Mouse (Mus musculus): Measurements from ENCODE around the gene Nxn. TPM values are rescaled to one million over a fixed set of nuclear protein-coding genes. Genes with fewer than 3 reads are reported as not detected.
A peak's percentile ranks its signal among the peaks of the same experiment; 100 is the strongest.

The Nxn gene
- total and polyA plus RNA-seq, 3 experiments: 10.0 to 19.1 (median 14.6) TPM

DNA sequence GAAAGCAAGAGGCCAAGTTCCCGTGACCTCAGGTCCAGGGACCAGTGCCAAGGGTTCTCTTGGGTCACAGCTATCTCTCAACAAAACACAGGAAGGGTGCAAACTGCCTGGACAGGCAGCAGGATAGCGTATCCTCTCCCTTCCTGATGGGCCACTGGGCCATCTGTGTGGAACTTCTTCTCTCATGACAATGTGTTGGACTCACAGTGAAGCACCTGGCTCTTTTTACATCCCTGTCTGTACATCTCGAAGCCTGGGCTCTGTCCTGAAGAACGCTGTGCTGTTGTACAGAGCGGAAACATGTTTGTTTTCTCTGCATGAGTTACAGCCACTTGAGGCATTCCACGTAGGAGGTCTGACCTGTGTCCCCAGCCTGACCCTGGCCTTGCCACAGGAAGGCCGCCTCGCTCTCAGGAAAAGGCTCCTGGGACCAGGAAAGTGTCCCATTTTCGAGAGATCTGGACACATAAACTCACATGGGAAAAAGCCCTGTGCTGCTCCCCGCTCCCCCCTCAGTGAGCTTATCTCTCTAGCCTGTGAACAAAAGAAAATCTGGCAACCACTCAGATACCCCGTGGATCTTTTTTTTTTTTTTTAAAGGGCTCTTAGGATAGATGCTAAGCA, 18.9 kb downstream of the Nxn start:
- Histone ChIP-seq H3K27ac (peak overlapping the region; percentile 74), H3K4me1 (ENCODE audit: control insufficient read depth, insufficient read depth, low read length) (peaks cover 16% of the 10 kb centered on the region), H3K4me3 (no peak overlapping the region), H3K79me2 (replicated peaks; ENCODE audit: control insufficient read depth, insufficient read depth, low read length) (0 out of 2 replicates have a peak, but pooled peaks cover 1% of the 10 kb centered on the region), H3K36me3 (ENCODE audit: control insufficient read depth, insufficient read depth, low read length) (peaks cover 2% of the 10 kb centered on the region; the same call in 1 of the 2 replicates), H3K9ac (ENCODE audit: low read depth, low read length) (no peak overlapping the region), H3K27me3 (ENCODE audit: control insufficient read depth, insufficient read depth, low read length) (no peaks in the 10 kb centered on the region)
- 30% methylated on average over 11 of the region's 11 CpGs for WGBS
- intact Hi-C loops (cut with DNase I): loop anchor here (2.0 to 5.0 kb wide), 4 partner anchors 19 to 65 kb away; partner anchors contain the start of gene Nxn
- peak; percentile 71 to 84 for DNase-seq
- peak; percentile 95 for TF ChIP-seq EP300 (IDR thresholded peaks at IDR 0.05; ENCODE audit: insufficient read depth, low read depth, low read length)
- no peak for TF ChIP-seq CTCF (IDR thresholded peaks at IDR 0.05)

DNA sequence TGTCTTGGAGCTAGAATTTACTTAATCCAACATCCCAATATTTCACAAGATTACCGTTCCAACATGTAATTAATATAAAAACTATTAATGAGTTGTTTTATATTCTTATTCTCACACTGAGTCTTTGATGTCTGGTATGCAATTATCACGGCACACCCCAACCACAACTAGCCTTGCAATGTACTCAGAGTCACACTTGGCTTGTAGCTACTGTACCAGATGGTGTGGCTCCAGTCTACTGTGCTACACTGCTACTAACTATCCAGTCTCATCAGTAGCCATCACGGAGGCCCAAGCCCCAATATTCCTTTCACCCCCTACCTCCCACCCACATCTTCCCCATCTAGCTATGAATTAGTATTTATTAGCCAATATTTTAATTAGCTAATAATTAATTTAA, 22.5 kb downstream of the Nxn start:
- no peak for DNase-seq
- H3K27me3 ChIP-seq (ENCODE audit: control insufficient read depth, insufficient read depth, low read length): no peaks in the 10 kb centered on the region
- no peak for TF ChIP-seq POLR2A (IDR thresholded peaks at IDR 0.05; ENCODE audit: insufficient read depth, low read depth, low read length)
- no peak for TF ChIP-seq CTCF (IDR thresholded peaks at IDR 0.05)
- TF ChIP-seq EP300 (IDR thresholded peaks at IDR 0.05; ENCODE audit: insufficient read depth, low read depth, low read length): no peak
- 93% methylated on average over 3 of the region's 3 CpGs for WGBS
- no peak overlapping the region for H3K4me3 ChIP-seq
- no peak overlapping the region for H3K9ac ChIP-seq (ENCODE audit: low read depth, low read length)
- H3K79me2 ChIP-seq (replicated peaks; ENCODE audit: control insufficient read depth, insufficient read depth, low read length): 0 out of 2 replicates have a peak, but pooled peaks cover 1% of the 10 kb centered on the region
- H3K4me1 ChIP-seq (ENCODE audit: control insufficient read depth, insufficient read depth, low read length): peaks cover 27% of the 10 kb centered on the region
- H3K36me3 ChIP-seq (ENCODE audit: control insufficient read depth, insufficient read depth, low read length): peaks cover 2% of the 10 kb centered on the region; the same call in 1 of the 2 replicates
- no peak overlapping the region for H3K27ac ChIP-seq
- intact Hi-C loops (cut with DNase I): loop anchor here (5.0 kb wide), 1 partner anchor 34 kb away; no protein-coding TSS in a partner anchor

DNA sequence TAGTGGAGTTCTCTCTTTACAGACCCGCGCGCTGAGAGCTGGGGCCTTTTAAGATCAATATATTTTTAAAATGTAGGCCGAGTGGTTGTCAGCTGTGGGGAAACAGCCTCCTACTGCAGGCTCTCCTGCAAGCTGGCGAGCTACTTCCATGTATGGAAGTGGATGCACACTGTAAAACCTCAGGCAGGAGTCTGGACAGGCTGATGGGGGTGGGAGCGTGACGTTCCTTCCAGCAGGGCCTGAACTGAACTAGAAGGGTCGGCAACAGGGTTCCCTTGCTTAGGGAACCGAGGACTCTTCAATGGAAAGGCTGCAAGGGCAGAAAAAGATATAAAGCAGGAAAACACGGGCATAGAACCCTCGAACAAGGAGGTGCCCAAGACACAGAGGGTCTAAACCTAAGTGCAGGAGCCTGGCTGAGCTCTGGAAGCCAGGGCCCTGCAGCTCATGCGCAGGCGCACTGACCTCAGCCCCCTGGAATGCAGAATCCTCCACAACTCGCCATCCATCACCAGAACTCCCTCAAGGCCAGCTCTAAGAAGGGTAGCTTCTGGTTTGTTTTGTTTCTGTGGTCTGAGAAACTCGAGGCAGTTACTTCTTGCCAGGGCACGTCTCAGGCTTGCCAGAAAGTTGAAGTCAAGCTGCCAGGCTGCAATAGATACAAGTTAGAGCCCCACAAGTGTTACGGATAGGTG, 24.3 kb downstream of the Nxn start:
- peak; percentile 71 to 78 for DNase-seq
- Histone ChIP-seq H3K4me3 (no peak overlapping the region), H3K36me3 (ENCODE audit: control insufficient read depth, insufficient read depth, low read length) (peaks cover 2% of the 10 kb centered on the region; the same call in 1 of the 2 replicates), H3K79me2 (replicated peaks; ENCODE audit: control insufficient read depth, insufficient read depth, low read length) (0 out of 2 replicates have a peak, but pooled peaks cover 1% of the 10 kb centered on the region), H3K27ac (peak overlapping the region; percentile 43), H3K27me3 (ENCODE audit: control insufficient read depth, insufficient read depth, low read length) (no peaks in the 10 kb centered on the region), H3K9ac (ENCODE audit: low read depth, low read length) (0 out of 2 replicates have a peak overlapping the region, but pooled peaks have one; percentile 16), H3K4me1 (ENCODE audit: control insufficient read depth, insufficient read depth, low read length) (peaks cover 19% of the 10 kb centered on the region)
- intact Hi-C loops (cut with DNase I): loop anchor here (5.0 kb wide), 1 partner anchor 32 kb away; no protein-coding TSS in a partner anchor
- TF ChIP-seq POLR2A (IDR thresholded peaks at IDR 0.05; ENCODE audit: insufficient read depth, low read depth, low read length): 0 out of 2 replicates have a peak, but pooled peaks have one; percentile 21
- TF ChIP-seq EP300 (IDR thresholded peaks at IDR 0.05; ENCODE audit: insufficient read depth, low read depth, low read length): no peak
- WGBS: 40% methylated on average over 17 of the region's 17 CpGs

DNA sequence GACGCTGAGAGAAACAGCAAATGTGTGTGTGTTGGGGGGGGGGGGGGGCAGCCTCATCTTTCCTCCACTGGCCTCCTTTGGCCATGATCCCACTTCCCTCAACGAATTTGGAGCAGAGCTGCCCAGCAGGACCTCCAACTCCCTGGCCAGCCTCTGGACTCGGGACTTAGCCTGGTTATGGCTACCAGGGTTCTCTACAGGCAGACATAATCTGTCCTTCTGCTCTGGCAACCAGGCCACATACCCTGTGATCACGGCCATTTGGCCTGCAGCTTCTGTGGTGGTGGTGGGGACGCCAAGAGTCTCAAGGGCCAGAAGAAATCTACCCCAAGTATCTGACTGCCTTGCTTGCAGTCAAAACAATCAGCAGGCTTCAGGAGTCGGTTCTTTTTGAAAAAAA, 26.4 kb downstream of the Nxn start:
- H3K9ac ChIP-seq (ENCODE audit: low read depth, low read length): peak overlapping the region; percentile 27; the same call in 1 of the 2 replicates
- H3K27me3 ChIP-seq (ENCODE audit: control insufficient read depth, insufficient read depth, low read length): no peaks in the 10 kb centered on the region
- no peak overlapping the region for H3K4me3 ChIP-seq
- H3K36me3 ChIP-seq (ENCODE audit: control insufficient read depth, insufficient read depth, low read length): no peaks in the 10 kb centered on the region
- H3K4me1 ChIP-seq (ENCODE audit: control insufficient read depth, insufficient read depth, low read length): peaks cover 20% of the 10 kb centered on the region
- peak in 1 of 2 experiments; percentile 41 for DNase-seq
- H3K27ac ChIP-seq: peak overlapping the region; percentile 19
- TF ChIP-seq EP300 (IDR thresholded peaks at IDR 0.05; ENCODE audit: insufficient read depth, low read depth, low read length) (no peak), CTCF (IDR thresholded peaks at IDR 0.05) (no peak), POLR2A (IDR thresholded peaks at IDR 0.05; ENCODE audit: insufficient read depth, low read depth, low read length) (no peak)
- 0 out of 2 replicates have a peak, but pooled peaks cover 1% of the 10 kb centered on the region for H3K79me2 ChIP-seq (replicated peaks; ENCODE audit: control insufficient read depth, insufficient read depth, low read length)
- 47% methylated on average over 6 of the region's 6 CpGs for WGBS
- intact Hi-C loops (cut with DNase I): no loop called here

DNA sequence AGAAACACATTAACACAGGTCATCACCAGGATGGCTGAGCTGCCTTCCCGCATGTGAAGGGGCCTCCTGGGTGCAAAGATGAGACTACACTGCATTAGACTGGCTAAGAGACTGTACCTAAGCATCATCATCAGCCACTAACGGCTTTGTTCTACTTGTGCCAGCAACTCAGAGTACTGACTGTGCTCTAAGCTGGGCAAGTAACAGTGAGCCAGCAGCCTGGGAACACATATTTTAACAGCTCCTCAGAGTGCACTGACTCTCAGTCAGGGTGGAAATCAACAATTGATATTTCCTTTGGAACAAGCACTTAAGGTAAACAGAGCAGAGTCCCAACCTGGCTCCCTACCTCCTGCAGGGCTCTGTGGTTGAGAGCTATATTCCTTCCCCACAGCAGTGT, 26.8 kb downstream of the Nxn start:
- intact Hi-C loops (cut with DNase I): no loop called here
- peak overlapping the region; percentile 44 for H3K27ac ChIP-seq
- 47% methylated on average over 2 of the region's 2 CpGs for WGBS
- H3K4me3 ChIP-seq: no peak overlapping the region
- TF ChIP-seq CTCF (IDR thresholded peaks at IDR 0.05) (no peak), EP300 (IDR thresholded peaks at IDR 0.05; ENCODE audit: insufficient read depth, low read depth, low read length) (0 out of 2 replicates have a peak, but pooled peaks have one; percentile 10)
- peaks cover 20% of the 10 kb centered on the region for H3K4me1 ChIP-seq (ENCODE audit: control insufficient read depth, insufficient read depth, low read length)
- no peak for DNase-seq
- no peak overlapping the region; the same call in 1 of the 2 replicates for H3K9ac ChIP-seq (ENCODE audit: low read depth, low read length)
- H3K79me2 ChIP-seq (replicated peaks; ENCODE audit: control insufficient read depth, insufficient read depth, low read length): 0 out of 2 replicates have a peak, but pooled peaks cover 1% of the 10 kb centered on the region
- H3K36me3 ChIP-seq (ENCODE audit: control insufficient read depth, insufficient read depth, low read length): no peaks in the 10 kb centered on the region
- H3K27me3 ChIP-seq (ENCODE audit: control insufficient read depth, insufficient read depth, low read length): no peaks in the 10 kb centered on the region

DNA sequence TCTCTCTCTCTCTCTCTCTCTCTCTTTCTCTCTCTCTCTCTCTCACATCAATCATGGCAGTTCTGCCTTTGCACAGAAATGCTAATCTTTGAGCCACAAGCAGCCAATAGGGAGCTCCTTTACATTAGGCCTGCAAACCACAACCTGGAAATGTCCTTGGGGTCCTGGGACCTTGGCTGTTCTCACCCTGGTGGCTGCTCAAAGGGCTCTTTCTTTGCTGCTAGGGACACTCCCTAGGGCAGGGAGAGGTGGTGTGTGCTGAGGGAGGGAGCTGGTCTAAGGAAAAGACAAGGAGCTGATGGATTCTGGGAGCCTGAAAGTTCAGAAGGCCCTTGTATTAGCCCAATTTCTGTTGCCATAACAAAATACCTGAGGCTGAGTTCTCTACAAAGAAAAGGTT, 28.4 kb downstream of the Nxn start:
- no peaks in the 10 kb centered on the region for H3K27me3 ChIP-seq (ENCODE audit: control insufficient read depth, insufficient read depth, low read length)
- no peak overlapping the region for H3K27ac ChIP-seq
- intact Hi-C loops (cut with DNase I): no loop called here
- DNase-seq: no peak
- no peaks in the 10 kb centered on the region for H3K36me3 ChIP-seq (ENCODE audit: control insufficient read depth, insufficient read depth, low read length)
- H3K4me3 ChIP-seq: no peak overlapping the region
- H3K4me1 ChIP-seq (ENCODE audit: control insufficient read depth, insufficient read depth, low read length): peaks cover 18% of the 10 kb centered on the region
- TF ChIP-seq CTCF (IDR thresholded peaks at IDR 0.05) (no peak), EP300 (IDR thresholded peaks at IDR 0.05; ENCODE audit: insufficient read depth, low read depth, low read length) (no peak), POLR2A (IDR thresholded peaks at IDR 0.05; ENCODE audit: insufficient read depth, low read depth, low read length) (no peak)
- no peak overlapping the region for H3K9ac ChIP-seq (ENCODE audit: low read depth, low read length)
- H3K79me2 ChIP-seq (replicated peaks; ENCODE audit: control insufficient read depth, insufficient read depth, low read length): no peaks in the 10 kb centered on the region

All from heart, adult 2 months (tissue).